ENCODE assay signal across 8 mouse cellular contexts in the genomic region with DNA sequence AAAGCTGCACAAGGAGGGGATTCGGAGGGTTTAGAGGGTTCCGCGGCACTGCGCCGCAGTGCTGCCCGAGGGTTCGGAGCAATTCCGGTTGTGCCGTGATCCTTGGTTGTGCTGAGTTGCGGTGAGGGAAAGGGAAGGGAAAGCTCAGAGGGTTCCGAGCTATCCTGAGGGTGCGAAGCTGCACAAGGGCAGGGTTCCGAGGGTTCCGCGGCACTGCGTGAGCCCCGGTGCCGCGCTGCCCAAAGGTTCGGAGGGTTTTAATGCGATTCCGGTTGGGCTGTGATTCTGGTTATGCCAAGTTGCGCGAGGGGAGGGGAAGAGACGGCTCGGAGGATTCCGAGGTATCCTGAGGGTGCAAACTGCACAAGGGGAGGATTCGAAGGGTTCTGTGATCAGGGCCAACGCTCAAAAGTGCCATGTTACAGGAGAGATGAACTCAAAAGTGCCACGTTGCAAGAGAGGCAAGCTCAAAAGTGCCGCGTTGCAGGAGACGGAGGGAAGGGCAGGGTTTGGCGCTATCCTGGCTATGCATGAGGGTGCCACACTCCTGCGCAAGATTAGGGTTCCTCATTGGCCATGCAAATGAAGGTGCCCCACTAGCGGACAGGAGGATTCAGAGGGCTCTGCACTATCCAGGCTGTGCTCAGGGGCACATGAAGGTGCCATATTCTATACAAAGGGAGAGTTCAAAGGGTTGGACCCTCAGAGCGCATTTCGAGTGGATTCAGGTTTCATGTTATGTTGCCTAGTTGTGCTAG. TPM values are rescaled to one million over a fixed set of nuclear protein-coding genes. Genes with fewer than 3 reads are reported as not detected.
A peak's percentile ranks its signal among the peaks of the same experiment; 100 is the strongest.
DNase-seq lines count a peak whose midpoint lies in the region; ATAC-seq and TF ChIP-seq lines count a peak whose summit lies in the region.

No protein-coding gene starts in this region.

- DNase-seq in embryo, embryonic 10 days (ENCODE audit: low spot score): peak; percentile 47
- DNase-seq in embryo, embryonic 9.5 days (ENCODE audit: extremely low spot score): no peak
- DNase-seq in midbrain, postnatal 0 days (ENCODE audit: low spot score): no peak
- no peak for DNase-seq in gastrocnemius, adult 8-10 months (ENCODE audit: low spot score in 2 of 2)
- DNase-seq in urinary bladder, adult 18-20 months (ENCODE audit: low spot score in 2 of 2): no peak

- H3K4me2 ChIP-seq in embryonic facial prominence, embryonic 12.5 days (replicated peaks): peak overlapping the region; percentile 49
- H3K4me2 ChIP-seq in intestine, postnatal 0 days (replicated peaks; ENCODE audit: low read depth): peak overlapping the region; percentile 68
- H3K4me2 ChIP-seq in midbrain, postnatal 0 days (ENCODE audit: low read depth, low read length, poor library complexity, severe bottlenecking): peak overlapping the region; percentile 62

- 53% methylated on average over 38 of the region's 38 CpGs for WGBS in embryonic facial prominence, embryonic 12.5 days
- 43% methylated on average over 38 of the region's 38 CpGs for WGBS in intestine, postnatal 0 days
- 59% methylated on average over 38 of the region's 38 CpGs for WGBS in midbrain, postnatal 0 days

- H3K9ac ChIP-seq in embryonic facial prominence, embryonic 12.5 days: peak overlapping the region; percentile 60
- peak overlapping the region; percentile 61 for H3K9ac ChIP-seq in intestine, postnatal 0 days (ENCODE audit: low read depth, low read length)
- H3K9ac ChIP-seq in midbrain, postnatal 0 days (replicated peaks; ENCODE audit: low read length, poor library complexity, severe bottlenecking): peak overlapping the region; percentile 30

- peak overlapping the region; percentile 58 for H3K4me3 ChIP-seq in embryonic facial prominence, embryonic 12.5 days
- peak overlapping the region; percentile 54 for H3K4me3 ChIP-seq in intestine, postnatal 0 days (ENCODE audit: low read depth, low read length)
- peak overlapping the region; percentile 38 for H3K4me3 ChIP-seq in midbrain, postnatal 0 days (ENCODE audit: low read depth, low read length)

- H3K9me3 ChIP-seq in embryonic facial prominence, embryonic 12.5 days: peaks cover 32% of the 10 kb centered on the region
- H3K9me3 ChIP-seq in intestine, postnatal 0 days (ENCODE audit: control insufficient read depth): no peaks in the 10 kb centered on the region
- H3K9me3 ChIP-seq in midbrain, postnatal 0 days (ENCODE audit: low read length): 0 out of 2 replicates have a peak, but pooled peaks cover 11% of the 10 kb centered on the region

- peaks cover 83% of the 10 kb centered on the region for H3K36me3 ChIP-seq in embryonic facial prominence, embryonic 12.5 days
- H3K36me3 ChIP-seq in intestine, postnatal 0 days (ENCODE audit: control insufficient read depth, insufficient read depth): peaks cover 29% of the 10 kb centered on the region
- H3K36me3 ChIP-seq in midbrain, postnatal 0 days (ENCODE audit: insufficient read depth, low read length): peaks cover 13% of the 10 kb centered on the region; the same call in 1 of the 2 replicates

- no peaks in the 10 kb centered on the region for H3K27me3 ChIP-seq in embryonic facial prominence, embryonic 12.5 days
- no peaks in the 10 kb centered on the region for H3K27me3 ChIP-seq in intestine, postnatal 0 days (replicated peaks; ENCODE audit: control insufficient read depth, insufficient read depth, low read length)
- H3K27me3 ChIP-seq in midbrain, postnatal 0 days (ENCODE audit: insufficient read depth, low read length): no peaks in the 10 kb centered on the region

- ATAC-seq in CD4-positive, CD25-positive, alpha-beta regulatory T cell, adult 4 months: peak; percentile 8
- no peak for ATAC-seq in embryonic facial prominence, embryonic 12.5 days (ENCODE audit: insufficient number of reproducible peaks, insufficient read depth, low FRiP score, low TSS enrichment)
- ATAC-seq in intestine, postnatal 0 days: peak; percentile 22; the same call in 1 of the 2 replicates
- ATAC-seq in midbrain, postnatal 0 days (ENCODE audit: low FRiP score): peak; percentile 22; the same call in 1 of the 2 replicates

- H3K4me1 ChIP-seq in embryonic facial prominence, embryonic 12.5 days: peaks cover 3% of the 10 kb centered on the region; the same call in 1 of the 2 replicates
- no peaks in the 10 kb centered on the region for H3K4me1 ChIP-seq in intestine, postnatal 0 days (replicated peaks; ENCODE audit: control insufficient read depth, insufficient read depth, low read length)
- no peaks in the 10 kb centered on the region for H3K4me1 ChIP-seq in midbrain, postnatal 0 days (ENCODE audit: insufficient read depth, low read length)

- no peak for TF ChIP-seq CTCF in intestine, postnatal 0 days (IDR thresholded peaks at IDR 0.05; ENCODE audit: low read depth)
- TF ChIP-seq CTCF in midbrain, postnatal 0 days (IDR thresholded peaks at IDR 0.05): no peak

- H3K27ac ChIP-seq in embryonic facial prominence, embryonic 12.5 days: peak overlapping the region; percentile 85; the same call in 1 of the 2 replicates
- H3K27ac ChIP-seq in intestine, postnatal 0 days (ENCODE audit: low read depth, low read length): peak overlapping the region; percentile 71; the same call in 1 of the 2 replicates
- H3K27ac ChIP-seq in midbrain, postnatal 0 days (ENCODE audit: low read depth, low read length): no peak overlapping the region

RNA-seq across cellular contexts. Expression of gene Igf2r, which starts 27.1 kb away (rescaled TPM):
- 10 to 100 TPM; 45.2 to 46.1 TPM for polyA plus RNA-seq in CD4-positive, CD25-positive, alpha-beta regulatory T cell, adult 4 months (2017; shearing (Covaris generic))
- polyA plus RNA-seq in embryonic facial prominence, embryonic 12.5 days (2016; fragmentation: Nextera tagmentation; extraction: Ambion mirVana): 37.1 and 38.1 TPM in 2 replicates
- polyA plus RNA-seq in intestine, postnatal 0 days (2015; fragmentation: Nextera tagmentation; extraction: Ambion mirVana): 25.1 and 28.7 TPM in 2 replicates
- total RNA-seq in midbrain, postnatal 0 days (2014; rRNA removed): 31.7 and 44.2 TPM in 2 replicates
- 5.0 and 5.4 TPM in 2 replicates for polyA plus RNA-seq in midbrain, postnatal 0 days (2015; fragmentation: Nextera tagmentation; extraction: Ambion mirVana)
- total RNA-seq in gastrocnemius, adult 8-10 months (2022): 10 to 100 TPM; 41.4 to 54.3 (median 46.9) TPM
